Mouse (Mus musculus): ENCODE data around the gene Ddah1.

DNA sequence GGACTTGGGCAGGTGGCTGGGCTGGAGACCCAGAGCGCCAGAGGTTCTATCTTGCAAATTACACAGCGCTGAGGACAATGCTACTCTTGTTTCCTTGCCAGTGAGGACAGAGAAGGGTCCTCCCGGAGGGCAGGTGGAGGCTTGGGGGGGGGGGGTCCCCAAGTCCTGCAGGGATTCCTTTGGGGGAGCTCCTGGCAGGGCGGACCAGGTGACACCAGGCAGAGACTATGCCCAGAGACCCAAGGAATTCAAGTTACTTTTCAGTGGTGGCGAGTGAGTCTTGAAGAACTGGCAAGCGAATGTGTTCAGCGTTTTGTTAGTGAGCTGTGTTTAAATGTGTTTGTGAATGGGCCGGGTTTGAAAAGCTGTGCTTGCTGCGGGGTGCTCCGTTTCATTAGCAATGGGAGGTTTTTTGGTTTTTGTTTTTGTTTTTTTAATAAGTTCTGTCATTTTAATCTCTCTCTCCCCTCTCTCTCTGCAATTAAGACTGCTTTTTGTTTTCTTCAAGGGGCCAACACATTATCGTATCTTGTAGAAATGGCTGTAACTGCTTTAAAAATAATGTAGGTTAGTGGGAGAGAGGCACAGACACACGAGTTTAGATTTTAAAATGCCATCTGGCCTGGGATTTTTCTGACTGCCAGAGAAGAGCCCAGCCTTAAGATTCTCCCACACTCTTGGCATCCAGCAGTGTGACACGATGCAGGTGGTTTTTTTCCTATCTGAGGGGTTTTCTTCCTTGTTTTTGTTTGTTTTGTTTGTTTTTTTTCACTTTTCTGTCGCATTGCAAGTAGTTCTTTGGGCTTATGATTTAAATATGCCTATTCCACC lies 1.1 kb downstream of the Ddah1 start:
- TF ChIP-seq CTCF (IDR thresholded peaks at IDR 0.05; ENCODE audit: insufficient read depth, low read length) (no peak), POLR2A (IDR thresholded peaks at IDR 0.05; ENCODE audit: borderline replicate concordance, extremely low read depth, low read depth, low read length) (no peak)
